9 mouse cellular contexts compared by ENCODE assay signal in genomic region chr11:88253514-88254167, GRCm38 (mm10). TPM values are rescaled to one million over a fixed set of nuclear protein-coding genes. Genes with fewer than 3 reads are reported as not detected.
DNase-seq lines count a peak whose midpoint lies in the region; ATAC-seq lines count a peak whose summit lies in the region.
"Had no signal": no experiment of that assay in that cellular context is flagged by ENCODE, and none has a peak within 500 bp of the region (broad histone marks: within the 10 kb centered on the region; RNA-seq: fewer than 3 reads in every experiment).

No protein-coding gene starts in this region.

- no peak overlapping the region for H3K4me2 ChIP-seq in kidney, embryonic 14.5 days (replicated peaks; ENCODE audit: low read depth, low read length)
- peak overlapping the region; percentile 38 for H3K4me2 ChIP-seq in midbrain, embryonic 12.5 days (replicated peaks)

- H3K36me3 ChIP-seq in kidney, embryonic 14.5 days (ENCODE audit: control insufficient read depth, insufficient read depth, low read length): no peaks in the 10 kb centered on the region
- no peaks in the 10 kb centered on the region for H3K36me3 ChIP-seq in midbrain, embryonic 12.5 days

- no peak overlapping the region for H3K4me3 ChIP-seq in kidney, embryonic 14.5 days (ENCODE audit: low read length)
- H3K4me3 ChIP-seq in midbrain, embryonic 12.5 days: peak overlapping the region; percentile 4; the same call in 1 of the 2 replicates

- H3K27me3 ChIP-seq in kidney, embryonic 14.5 days (ENCODE audit: control insufficient read depth, insufficient read depth, low read length): 0 out of 2 replicates have a peak, but pooled peaks cover 2% of the 10 kb centered on the region
- H3K27me3 ChIP-seq in midbrain, embryonic 12.5 days: 0 out of 2 replicates have a peak, but pooled peaks cover 8% of the 10 kb centered on the region

- no peaks in the 10 kb centered on the region; the same call in 1 of the 2 replicates for H3K9me3 ChIP-seq in kidney, embryonic 14.5 days (ENCODE audit: control insufficient read depth, low read length)
- H3K9me3 ChIP-seq in midbrain, embryonic 12.5 days: no peaks in the 10 kb centered on the region

- H3K9ac ChIP-seq in kidney, embryonic 14.5 days (ENCODE audit: low read depth, low read length): 0 out of 2 replicates have a peak overlapping the region, but pooled peaks have one; percentile 23
- H3K9ac ChIP-seq in midbrain, embryonic 12.5 days (replicated peaks): peak overlapping the region; percentile 16; the same call in 1 of the 2 replicates
- H3K9ac ChIP-seq: liver, embryonic 14.5 days had no signal

- H3K4me1 ChIP-seq in kidney, embryonic 14.5 days (ENCODE audit: control insufficient read depth, insufficient read depth, low read length): peaks cover 14% of the 10 kb centered on the region
- H3K4me1 ChIP-seq in midbrain, embryonic 12.5 days: peaks cover 40% of the 10 kb centered on the region

- peak; percentile 51 for DNase-seq in embryo, embryonic 10 days (ENCODE audit: low spot score)
- DNase-seq in embryo, embryonic 10.5 days (ENCODE audit: low spot score): no peak
- no peak for DNase-seq in kidney, adult 8-10 months
- peak; percentile 64 for DNase-seq in retina, postnatal 1 day
- DNase-seq in kidney, postnatal 4 days: no peak
- DNase-seq in MN1 (ENCODE audit: low spot score): no peak

- no peak for ATAC-seq in kidney, embryonic 14.5 days (ENCODE audit: low FRiP score, low TSS enrichment)
- ATAC-seq in midbrain, embryonic 12.5 days (ENCODE audit: low FRiP score, low read depth): peak; percentile 51; the same call in 1 of the 2 replicates

- 51% methylated on average over 7 of the region's 7 CpGs for WGBS in kidney, embryonic 14.5 days
- 23% methylated on average over 7 of the region's 7 CpGs for WGBS in midbrain, embryonic 12.5 days

- no peak overlapping the region for H3K27ac ChIP-seq in kidney, embryonic 14.5 days (ENCODE audit: low read depth, low read length)
- peak overlapping the region; percentile 90 for H3K27ac ChIP-seq in midbrain, embryonic 12.5 days (replicated peaks)
- H3K27ac ChIP-seq: liver, embryonic 14.5 days had no signal

RNA-seq across cellular contexts. Expression of gene Ccdc182, which starts 40.2 kb away (rescaled TPM):
- polyA plus RNA-seq in kidney, embryonic 14.5 days (2014; fragmentation: Nextera tagmentation; extraction: Ambion mirVana): 3.0 and 3.1 TPM in 2 replicates
- 5.0 and 5.7 TPM in 2 replicates for polyA plus RNA-seq in midbrain, embryonic 12.5 days (2016; fragmentation: Nextera tagmentation; extraction: Ambion mirVana)
- polyA plus RNA-seq: liver, embryonic 14.5 days had no signal

RNA-seq across cellular contexts. Expression of gene Mrps23, which starts 49.5 kb away (rescaled TPM):
- 62.3 and 63.6 TPM in 2 replicates for polyA plus RNA-seq in kidney, embryonic 14.5 days (2014; fragmentation: Nextera tagmentation; extraction: Ambion mirVana)
- 69.5 and 71.1 TPM in 2 replicates for polyA plus RNA-seq in midbrain, embryonic 12.5 days (2016; fragmentation: Nextera tagmentation; extraction: Ambion mirVana)

Comparison
In these comparisons a context has a peak if more than half of its experiments do, and no peak if none do; other contexts are left out.
1. DNase-seq: peak in embryo, embryonic 10 days (single experiment) and retina, postnatal 1 day (single experiment); none in embryo, embryonic 10.5 days (single experiment), kidney, adult 8-10 months (0 of 2), kidney, postnatal 4 days (0 of 2) and MN1 (single experiment).